Mouse (Mus musculus) thymus, adult 2 months (tissue): ENCODE data around the gene BB287469.
"Not testable (repeated sequence)": the region's sequence is repeated elsewhere in the genome, so short reads cannot be mapped to it uniquely, and the experiment has no call there.

ENCODE experiments used
- CTCF ChIP-seq: fragments of 200-500 bp; IDR thresholded peaks from 2 replicates; pipeline ENCODE4 v1.5.1; 2012; ENCODE audit warnings: mild to moderate bottlenecking, control low read depth, low read length, moderate library complexity, borderline replicate concordance; ENCODE audit not compliant: control insufficient read depth, poor library complexity, insufficient read depth; ENCODE audit errors: extremely low read depth
- POLR2A ChIP-seq: fragments of 200-500 bp; IDR thresholded peaks from 2 replicates; pipeline ENCODE4 v1.6.1; 2012; ENCODE audit warnings: mild to moderate bottlenecking, low read length, control low read depth, moderate library complexity; ENCODE audit not compliant: control insufficient read depth, poor library complexity, insufficient read depth; ENCODE audit errors: extremely low read depth

DNA sequence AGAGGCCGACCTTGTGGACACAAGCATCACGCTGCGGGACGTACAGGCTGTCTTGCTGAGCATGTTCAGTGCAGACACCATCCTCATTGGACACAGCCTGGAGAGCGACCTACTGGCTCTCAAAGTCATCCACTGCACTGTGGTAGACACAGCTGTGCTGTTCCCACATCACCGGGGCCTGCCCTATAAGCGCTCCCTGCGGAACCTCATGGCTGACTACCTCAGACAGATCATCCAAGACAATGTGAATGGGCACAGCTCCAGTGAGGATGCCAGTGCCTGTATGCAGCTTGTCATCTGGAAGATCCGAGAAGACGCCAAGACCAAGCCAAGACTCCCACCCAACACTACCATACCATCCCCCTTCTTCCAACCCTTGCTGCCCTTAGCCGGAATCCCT lies 47.3 kb downstream of the BB287469 start:
- TF ChIP-seq CTCF, POLR2A: not testable (repeated sequence)
